In the genomic region with DNA sequence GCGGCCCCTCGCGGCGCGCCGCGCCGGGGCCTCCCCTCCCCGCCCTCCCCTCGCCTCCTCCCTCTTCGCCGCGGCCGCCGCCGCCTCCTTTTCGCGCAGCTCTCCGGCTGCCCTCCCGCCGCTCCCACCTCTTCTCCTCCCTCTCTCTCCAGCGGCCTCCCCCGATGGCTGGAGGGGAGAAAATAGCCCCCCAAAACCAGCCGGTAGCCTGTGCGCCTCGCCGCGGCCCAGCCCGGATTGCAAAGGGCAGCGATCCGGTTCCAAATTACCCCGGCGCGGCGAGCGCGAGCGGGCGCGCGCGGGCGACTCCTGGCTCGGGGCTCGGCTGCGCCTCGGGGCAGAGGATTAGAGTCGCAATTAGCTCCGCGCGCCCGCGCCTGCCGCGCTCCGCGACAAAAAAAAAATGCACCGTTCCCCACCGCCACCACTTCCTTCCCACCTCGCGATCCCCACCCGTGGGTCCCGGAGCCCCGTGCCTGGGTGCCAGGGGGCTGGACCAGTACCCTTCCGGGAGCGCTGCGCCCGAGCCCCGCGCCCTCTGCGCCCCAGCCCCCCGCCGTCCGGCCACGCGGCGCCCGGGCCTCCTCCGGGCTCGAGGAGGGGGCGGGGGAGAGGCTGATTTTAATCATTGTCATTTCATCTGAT, we compare ENCODE assay signal across 8 mouse cellular contexts. TPM values are rescaled to one million over a fixed set of nuclear protein-coding genes. Genes with fewer than 3 reads are reported as not detected.
A peak's percentile ranks its signal among the peaks of the same experiment; 100 is the strongest.
DNase-seq lines count a peak whose midpoint lies in the region; ATAC-seq and TF ChIP-seq lines count a peak whose summit lies in the region.

No protein-coding gene starts in this region.

- WGBS in thymus, adult 2 months, result 1% methylated on average over 56 of the region's 81 CpGs
- WGBS in heart, adult 2 months, result under 1% methylated on average over 60 of the region's 81 CpGs
- under 1% methylated on average over 57 of the region's 81 CpGs for WGBS in kidney, embryonic 14.5 days
- WGBS in liver, postnatal 0 days (ENCODE audit: insufficient replicate concordance), result 1% methylated on average over 42 of the region's 81 CpGs

- H3K4me2 ChIP-seq in kidney, embryonic 14.5 days (replicated peaks; ENCODE audit: low read depth, low read length), result peak overlapping the region; percentile 77
- peak overlapping the region; percentile 88 for H3K4me2 ChIP-seq in liver, postnatal 0 days (ENCODE audit: low read depth, low read length)

- TF ChIP-seq EP300 in heart, adult 2 months (IDR thresholded peaks at IDR 0.05; ENCODE audit: insufficient read depth, low read depth, low read length), result no peak
- no peak for TF ChIP-seq EP300 in liver, postnatal 0 days (IDR thresholded peaks at IDR 0.05; ENCODE audit: low read depth)

- intact Hi-C loops in heart, adult 2 months (cut with DNase I), result loop anchor here (1.0 to 10.0 kb wide), 7 partner anchors 24 to 390 kb away; a partner anchor contains a TSS

- H3K9ac ChIP-seq in heart, adult 2 months (ENCODE audit: low read depth, low read length), result peak overlapping the region; percentile 68
- H3K9ac ChIP-seq in kidney, embryonic 14.5 days (ENCODE audit: low read depth, low read length), result peak overlapping the region; percentile 98
- peak overlapping the region; percentile 65 for H3K9ac ChIP-seq in liver, postnatal 0 days (replicated peaks)

- H3K36me3 ChIP-seq in thymus, adult 2 months (ENCODE audit: control insufficient read depth, insufficient read depth, low read length), result no peaks in the 10 kb centered on the region
- H3K36me3 ChIP-seq in heart, adult 2 months (ENCODE audit: control insufficient read depth, insufficient read depth, low read length), result no peaks in the 10 kb centered on the region
- H3K36me3 ChIP-seq in kidney, embryonic 14.5 days (ENCODE audit: control insufficient read depth, insufficient read depth, low read length), result peaks cover 10% of the 10 kb centered on the region
- no peaks in the 10 kb centered on the region for H3K36me3 ChIP-seq in liver, postnatal 0 days (replicated peaks; ENCODE audit: insufficient read depth, low read length)

- H3K27ac ChIP-seq in thymus, adult 2 months (ENCODE audit: control insufficient read depth, insufficient read depth, low read length), result no peak overlapping the region
- H3K27ac ChIP-seq in cortical plate, adult 2 months (ENCODE audit: insufficient read depth, low read length), result peak overlapping the region; percentile 97
- H3K27ac ChIP-seq in heart, adult 2 months, result peak overlapping the region; percentile 76
- H3K27ac ChIP-seq in kidney, embryonic 14.5 days (ENCODE audit: low read depth, low read length), result peak overlapping the region; percentile 98
- H3K27ac ChIP-seq in liver, postnatal 0 days (ENCODE audit: low read depth), result peak overlapping the region; percentile 80

- TF ChIP-seq POLR2A in thymus, adult 2 months (IDR thresholded peaks at IDR 0.05; ENCODE audit: control insufficient read depth, extremely low read depth, insufficient read depth, low read length, poor library complexity), result no peak
- TF ChIP-seq POLR2A in cortical plate, adult 2 months (IDR thresholded peaks at IDR 0.05; ENCODE audit: extremely low read depth, insufficient read depth, low read length), result no peak
- TF ChIP-seq POLR2A in heart, adult 2 months (IDR thresholded peaks at IDR 0.05; ENCODE audit: insufficient read depth, low read depth, low read length), result no peak

- TF ChIP-seq CTCF in thymus, adult 2 months (IDR thresholded peaks at IDR 0.05; ENCODE audit: borderline replicate concordance, control insufficient read depth, extremely low read depth, insufficient read depth, low read length, poor library complexity), result no peak
- TF ChIP-seq CTCF in cortical plate, adult 2 months (IDR thresholded peaks at IDR 0.05; ENCODE audit: extremely low read depth, insufficient read depth, low read length), result no peak
- TF ChIP-seq CTCF in heart, adult 2 months (IDR thresholded peaks at IDR 0.05), result no peak
- TF ChIP-seq CTCF in liver, postnatal 0 days (IDR thresholded peaks at IDR 0.05; ENCODE audit: low read depth), result no peak

- H3K4me3 ChIP-seq in thymus, adult 2 months (ENCODE audit: control insufficient read depth, insufficient read depth, low read length), result peak overlapping the region; percentile 40
- H3K4me3 ChIP-seq in cortical plate, adult 2 months (ENCODE audit: insufficient read depth, low read length), result peak overlapping the region; percentile 86
- H3K4me3 ChIP-seq in heart, adult 2 months, result peak overlapping the region; percentile 66
- H3K4me3 ChIP-seq in kidney, embryonic 14.5 days (ENCODE audit: low read length), result peak overlapping the region; percentile 88
- H3K4me3 ChIP-seq in liver, postnatal 0 days (ENCODE audit: low read depth, low read length), result peak overlapping the region; percentile 52

- H3K27me3 ChIP-seq in thymus, adult 2 months (ENCODE audit: control insufficient read depth, insufficient read depth, low read length), result peaks cover 12% of the 10 kb centered on the region
- H3K27me3 ChIP-seq in heart, adult 2 months (ENCODE audit: control insufficient read depth, insufficient read depth, low read length), result 0 out of 2 replicates have a peak, but pooled peaks cover 1% of the 10 kb centered on the region
- no peaks in the 10 kb centered on the region for H3K27me3 ChIP-seq in kidney, embryonic 14.5 days (ENCODE audit: control insufficient read depth, insufficient read depth, low read length)
- H3K27me3 ChIP-seq in liver, postnatal 0 days (ENCODE audit: insufficient read depth, low read length), result peaks cover 40% of the 10 kb centered on the region

- H3K4me1 ChIP-seq in thymus, adult 2 months (replicated peaks; ENCODE audit: control insufficient read depth, insufficient read depth, low read length), result no peaks in the 10 kb centered on the region
- peaks cover 2% of the 10 kb centered on the region; the same call in 1 of the 2 replicates for H3K4me1 ChIP-seq in cortical plate, adult 2 months (ENCODE audit: control insufficient read depth, insufficient read depth, low read length)
- H3K4me1 ChIP-seq in heart, adult 2 months (ENCODE audit: control insufficient read depth, insufficient read depth, low read length), result no peaks in the 10 kb centered on the region
- H3K4me1 ChIP-seq in kidney, embryonic 14.5 days (ENCODE audit: control insufficient read depth, insufficient read depth, low read length), result 0 out of 2 replicates have a peak, but pooled peaks cover 6% of the 10 kb centered on the region
- H3K4me1 ChIP-seq in liver, postnatal 0 days (ENCODE audit: insufficient read depth), result peaks cover 6% of the 10 kb centered on the region

- H3K9me3 ChIP-seq in kidney, embryonic 14.5 days (ENCODE audit: control insufficient read depth, low read length), result no peaks in the 10 kb centered on the region
- H3K9me3 ChIP-seq in liver, postnatal 0 days (ENCODE audit: low read length), result no peaks in the 10 kb centered on the region

- no peak for DNase-seq in thymus, adult 2 months
- no peak for DNase-seq in thymus, postnatal 10 days (ENCODE audit: low spot score in 2 of 2)
- peak; percentile 69 to 72 for DNase-seq in heart, adult 2 months
- peak; percentile 46 for DNase-seq in liver, postnatal 0 days
- DNase-seq in ovary, postnatal 36 days (ENCODE audit: low spot score), result peak; percentile 65

- H3K79me2 ChIP-seq in heart, adult 2 months (replicated peaks; ENCODE audit: control insufficient read depth, insufficient read depth, low read length), result no peaks in the 10 kb centered on the region

- peak; percentile 61 for ATAC-seq in kidney, embryonic 14.5 days (ENCODE audit: low FRiP score, low TSS enrichment)
- no peak for ATAC-seq in liver, postnatal 0 days
- ATAC-seq in monocyte, adult 5-6 weeks (replicated peaks; ENCODE audit: insufficient number of reproducible peaks, low FRiP score, low TSS enrichment, poor library complexity, severe bottlenecking), result no peak

RNA-seq across cellular contexts. Expression of a gene that starts 2.0 kb away (rescaled TPM):
- 11.9 and 14.2 TPM in 2 replicates for polyA plus RNA-seq in thymus, adult 2 months (2012; rRNA removed)
- 19.6 and 21.5 TPM in 2 replicates for polyA plus RNA-seq in cortical plate, adult 2 months (2012; rRNA removed)
- 1 to 10 TPM; 3.6 to 3.8 TPM for total RNA-seq in heart, adult 2 months (2021)
- polyA plus RNA-seq in heart, adult 2 months (2012; rRNA removed), result 4.1 and 5.7 TPM in 2 replicates
- polyA plus RNA-seq in kidney, embryonic 14.5 days (2014; fragmentation: Nextera tagmentation; extraction: Ambion mirVana), result 15.7 and 28.7 TPM in 2 replicates
- 0.47 and 0.63 TPM in 2 replicates for polyA plus RNA-seq in liver, postnatal 0 days (2015; fragmentation: Nextera tagmentation; extraction: Ambion mirVana)
- 0.48 to 1.8 TPM (median 1.1 TPM) in 3 replicates for total RNA-seq in monocyte, adult 5-6 weeks (2017)

Comparison
In these comparisons a context has a peak if more than half of its experiments do, and no peak if none do; other contexts are left out.
1. DNase-seq: peak in heart, adult 2 months (2 of 2), liver, postnatal 0 days (single experiment) and ovary, postnatal 36 days (single experiment); none in thymus, adult 2 months (single experiment) and thymus, postnatal 10 days (0 of 2).
2. Peak in every context shown above with its lines, with median percentiles within 50 percentile points of each other: H3K4me3 ChIP-seq and H3K9ac ChIP-seq.